Mouse (Mus musculus): ENCODE results near the gene Coro1b.

DNA sequence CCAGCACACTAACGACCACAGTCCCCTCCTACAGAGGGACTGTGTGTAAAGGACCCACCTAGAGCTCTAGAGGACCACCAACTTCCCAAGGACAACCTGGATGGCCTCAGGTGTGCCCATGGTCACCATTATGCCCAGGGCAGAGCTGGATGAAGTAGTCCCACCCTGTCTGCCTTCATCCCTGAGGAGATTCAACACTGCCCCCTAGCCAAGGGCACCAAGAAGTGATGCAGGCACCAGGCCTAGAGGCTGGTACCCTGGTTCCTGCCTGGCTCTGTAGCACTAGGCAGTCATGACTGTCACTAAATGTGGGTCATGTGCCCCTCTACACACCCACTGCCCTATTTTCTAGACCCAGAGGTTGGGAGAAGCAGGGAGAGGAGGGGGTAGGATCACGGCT lies 16.7 kb upstream of the Coro1b start:
- TF ChIP-seq E2F4 (IDR thresholded peaks at IDR 0.05; ENCODE audit: insufficient read depth) (no peak), POLR2A (IDR thresholded peaks at IDR 0.05; ENCODE audit: insufficient read length, low read depth) (no peak), CEBPB (IDR thresholded peaks at IDR 0.05; ENCODE audit: insufficient read depth, poor library complexity, severe bottlenecking) (no peak), USF1 (IDR thresholded peaks at IDR 0.05; ENCODE audit: low read depth) (no peak), MAX (IDR thresholded peaks at IDR 0.05; ENCODE audit: low read depth) (no peak)

All from myocyte (in vitro differentiated cells).